Mouse (Mus musculus): ENCODE data around the gene Lipm.

The Lipm gene

DNA sequence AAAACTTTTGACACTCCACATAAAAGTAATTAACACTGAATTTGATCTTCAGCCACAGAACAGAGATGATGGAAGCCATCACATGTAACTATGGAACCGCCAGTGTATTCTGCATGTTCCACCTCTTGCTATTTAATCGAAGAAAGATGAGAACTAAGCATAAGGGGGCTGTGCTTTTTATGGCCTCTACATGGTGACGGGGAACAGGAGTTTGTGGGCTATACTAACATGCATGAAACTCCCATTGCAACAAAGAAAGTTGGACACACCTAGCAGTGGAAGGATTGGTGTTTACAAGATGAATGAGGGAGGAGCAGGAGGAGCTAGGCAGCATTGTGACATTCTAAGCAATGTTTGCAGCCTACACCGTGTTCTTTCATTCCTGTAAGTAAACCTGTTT, at the start of gene Lipm:
Gene Lipm (plus strand): TSS at position 301 of the 400 bp plus-strand sequence.
- no peak for DNase-seq (ENCODE audit: low read depth, low spot score)

DNA sequence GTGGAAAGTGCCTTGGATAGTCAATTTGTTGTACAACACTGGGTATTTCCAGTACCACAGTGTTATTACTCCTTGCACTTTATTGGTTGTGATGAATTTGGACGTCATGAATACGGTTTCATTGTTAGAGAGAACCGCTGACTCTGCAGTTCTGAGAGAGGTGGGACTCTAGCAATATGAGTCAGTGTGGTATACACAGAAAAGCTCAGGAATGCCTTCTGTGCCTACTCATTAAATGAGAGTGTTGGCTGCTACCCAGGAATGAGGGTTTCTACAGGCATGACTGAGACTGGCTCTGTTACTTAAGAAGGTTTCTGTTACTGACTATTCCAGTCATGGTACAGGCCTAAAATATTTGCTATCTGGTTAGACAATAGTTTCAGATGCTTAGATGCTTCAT, 49.2 kb upstream of the Lipm start:
- no peak for DNase-seq (ENCODE audit: low read depth, low spot score)

DNA sequence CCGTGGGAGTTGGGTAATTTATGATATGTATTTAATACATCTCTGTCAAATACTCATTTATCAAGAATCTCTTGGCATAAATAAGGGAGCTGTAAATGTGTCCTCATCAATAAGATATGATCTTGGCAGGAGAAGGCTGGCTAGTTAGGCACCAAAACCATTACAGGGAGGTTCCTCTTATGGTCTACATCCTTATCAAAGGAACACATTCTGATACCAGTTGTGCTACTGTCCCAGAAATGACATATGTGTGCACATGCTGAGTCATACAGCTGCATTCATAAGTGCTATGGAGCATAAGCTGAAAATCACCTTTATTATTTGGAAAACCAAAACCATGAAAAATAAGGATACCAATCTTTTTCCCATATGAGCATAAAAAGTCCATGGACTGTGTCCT, 37.2 kb upstream of the Lipm start:
- no peak for DNase-seq (ENCODE audit: low read depth, low spot score)

DNA sequence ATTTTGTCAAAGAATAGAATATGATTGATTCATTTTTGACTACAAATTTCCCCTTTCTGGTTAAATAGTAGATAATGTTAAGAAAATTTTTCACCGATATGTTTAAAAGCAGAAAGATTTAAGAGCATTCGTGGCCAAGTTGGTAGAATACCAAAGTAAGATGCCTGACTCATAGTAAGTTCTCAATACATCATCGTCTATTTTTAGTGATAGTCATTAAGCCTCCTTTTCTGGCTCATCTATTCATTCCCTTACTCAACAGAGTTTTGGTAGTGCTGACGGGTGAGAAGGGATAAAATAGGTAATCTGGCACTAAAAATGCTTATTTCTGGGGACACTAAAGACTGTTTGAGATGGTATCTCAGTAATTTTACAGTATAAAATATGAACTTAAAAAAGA, 36.7 kb upstream of the Lipm start:
- no peak for DNase-seq (ENCODE audit: low read depth, low spot score)

DNA sequence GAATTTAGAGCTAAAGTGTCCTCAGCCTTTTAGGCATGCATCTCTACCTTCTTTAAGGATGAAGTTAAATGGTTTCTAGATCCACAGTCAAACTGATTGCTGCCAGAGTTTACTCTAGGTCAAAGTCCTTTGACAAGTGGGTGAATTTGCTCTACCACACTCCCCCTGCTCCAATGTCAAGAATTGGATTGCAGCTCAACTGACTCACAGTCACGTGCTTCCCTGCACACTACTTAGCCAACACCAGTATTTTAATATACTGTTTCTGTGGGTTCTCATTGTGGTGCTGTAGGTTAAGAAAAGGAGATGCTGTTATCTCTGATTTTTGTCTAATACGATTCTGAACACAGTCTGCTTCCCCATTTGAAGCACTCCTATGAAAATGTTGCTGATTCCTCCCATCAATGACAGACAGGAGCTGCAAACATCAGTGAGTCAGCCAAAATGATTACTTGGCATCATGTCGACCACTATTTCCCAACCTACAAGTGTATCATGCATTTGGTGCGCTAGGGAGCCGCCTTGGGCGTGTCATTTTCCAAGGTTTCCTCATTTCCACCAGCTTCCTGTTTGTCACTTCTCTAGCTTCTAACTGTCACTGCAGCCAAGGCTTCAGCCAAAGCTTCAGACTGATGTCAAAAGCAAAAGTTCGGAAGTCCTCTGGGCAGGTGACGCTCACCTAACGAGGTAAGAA, 33.8 kb upstream of the Lipm start, which contains the start of gene Lipn:
Gene Lipn (plus strand): TSS at position 580 of the 694 bp plus-strand sequence.
- DNase-seq (ENCODE audit: low read depth, low spot score), result no peak

DNA sequence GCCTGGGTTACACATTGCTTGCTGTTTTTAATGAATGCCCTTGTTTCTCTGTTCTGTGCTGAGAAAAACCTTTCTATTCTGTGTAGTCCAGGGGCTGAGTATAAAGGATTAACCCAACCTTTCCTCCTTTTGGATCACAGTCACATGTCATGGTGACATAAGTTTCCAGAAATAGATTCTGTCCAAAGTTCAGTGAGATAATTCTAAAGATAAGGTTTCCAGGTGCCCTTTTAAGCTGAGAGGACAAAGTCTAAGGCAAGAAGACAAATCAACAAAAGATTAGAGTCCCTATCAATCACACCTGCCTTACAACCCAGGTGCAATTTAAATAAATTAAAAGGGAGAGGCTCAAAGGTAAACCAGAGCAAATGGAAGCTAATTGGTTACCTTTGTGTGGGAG, 26.5 kb upstream of the Lipm start:
- DNase-seq (ENCODE audit: low read depth, low spot score), result no peak

DNA sequence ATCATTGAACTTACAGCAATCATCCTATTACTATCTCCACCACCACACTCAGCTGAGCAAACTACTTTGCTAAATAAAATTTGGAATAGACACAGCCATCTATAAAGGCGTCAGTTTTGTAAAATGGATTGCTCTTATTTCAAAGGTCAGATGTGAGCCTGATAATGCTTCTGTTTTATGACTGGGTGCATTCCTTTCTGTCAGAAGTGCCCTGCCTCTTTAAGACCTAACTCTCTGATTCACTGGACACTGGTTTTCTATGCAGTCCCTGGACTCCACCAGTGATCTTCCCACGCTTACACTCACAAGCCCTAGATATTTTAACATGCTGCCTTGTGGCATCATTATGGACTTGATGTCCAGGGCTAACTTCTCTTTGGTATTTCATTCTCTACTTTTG, 22.6 kb upstream of the Lipm start:
- DNase-seq (ENCODE audit: low read depth, low spot score), result no peak

DNA sequence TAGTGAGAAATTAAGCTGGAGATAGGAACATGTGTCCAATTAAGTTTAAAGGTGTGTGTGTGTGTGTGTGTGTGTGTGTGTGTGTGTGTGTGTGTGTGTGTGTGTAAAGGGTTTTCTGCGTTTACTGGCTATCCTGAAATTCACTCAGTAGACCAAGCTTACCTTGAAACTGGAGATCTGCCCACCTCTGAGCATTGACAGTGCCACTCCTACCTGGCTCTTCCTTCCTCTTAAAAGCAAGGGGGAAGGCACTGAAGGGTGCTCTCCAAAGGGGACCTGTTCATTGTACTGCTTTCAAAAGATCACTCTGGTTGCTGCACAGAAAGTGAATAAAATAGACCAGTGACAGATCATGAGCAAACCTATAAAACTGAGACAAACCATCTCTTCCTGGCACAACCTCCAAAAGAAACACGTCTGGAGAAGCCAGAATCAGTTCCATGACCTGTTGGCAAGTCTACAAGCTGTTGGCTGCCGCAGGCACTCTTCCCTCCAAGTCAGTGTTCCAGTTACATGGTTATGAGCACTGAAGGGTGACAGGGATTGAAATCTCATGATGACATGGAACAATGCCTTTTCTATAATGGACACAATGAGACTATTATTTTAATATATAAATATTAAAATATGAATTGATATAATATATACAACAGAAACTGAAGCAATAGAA, 11.6 kb upstream of the Lipm start:
- DNase-seq (ENCODE audit: low read depth, low spot score), result no peak

DNA sequence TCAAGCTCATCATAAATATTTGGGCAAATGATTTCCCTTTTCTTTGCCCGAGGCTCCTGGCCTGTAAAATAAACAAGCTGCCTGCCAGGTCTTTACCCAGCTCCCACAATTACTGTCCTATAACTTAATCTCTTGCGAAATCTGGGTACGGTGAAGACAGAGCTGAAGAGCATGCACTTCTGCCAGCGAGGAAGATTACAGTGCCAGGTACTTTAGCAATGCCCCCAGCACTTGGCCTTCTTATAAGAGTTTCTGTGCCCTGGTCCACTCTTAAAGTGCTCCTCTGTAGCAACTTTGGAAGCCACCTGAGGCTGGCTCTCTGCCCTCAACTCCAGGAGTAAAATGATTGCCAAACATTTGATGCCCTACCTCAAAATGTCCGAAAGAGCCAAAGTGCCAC, 5.4 kb upstream of the Lipm start:
- no peak for DNase-seq (ENCODE audit: low read depth, low spot score)

DNA sequence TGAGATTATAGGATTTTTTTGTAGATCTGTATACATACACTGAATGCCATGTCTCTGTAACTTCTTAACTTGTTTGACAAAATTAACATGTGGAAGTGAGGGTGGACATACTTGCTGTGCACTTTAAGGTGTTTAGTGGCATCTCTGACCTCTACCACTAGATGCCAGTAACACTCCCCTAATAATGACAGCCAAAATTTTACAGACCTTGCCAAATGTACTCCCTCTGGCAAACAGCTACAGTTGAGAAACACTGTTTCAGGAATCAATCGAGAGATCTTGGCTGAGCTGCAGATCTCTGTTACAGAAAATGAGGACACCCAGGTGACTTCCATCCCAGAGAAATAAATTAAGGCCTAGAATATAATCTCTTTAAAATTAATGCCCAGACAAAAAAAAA, 4.5 kb upstream of the Lipm start:
- no peak for DNase-seq (ENCODE audit: low read depth, low spot score)

DNA sequence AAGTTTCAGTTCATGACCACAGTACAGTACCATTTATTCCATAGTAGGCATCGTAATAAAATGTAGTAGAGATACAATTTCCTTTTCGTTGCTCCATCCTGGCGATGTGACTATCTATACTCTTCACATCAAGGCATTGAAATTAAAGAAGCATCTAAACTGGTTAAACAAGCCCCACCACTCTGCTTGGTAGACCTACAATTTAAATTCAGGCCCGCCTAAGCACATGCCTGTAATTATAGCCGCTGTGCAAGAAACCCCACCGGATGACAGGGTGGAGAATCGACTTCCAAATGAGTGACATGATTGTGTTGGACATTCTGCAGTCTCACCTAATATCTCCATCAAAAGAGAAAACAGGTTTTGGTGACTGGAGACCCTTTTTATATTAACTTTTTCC, 1.2 kb downstream of the Lipm start:
- no peak for DNase-seq (ENCODE audit: low read depth, low spot score)

DNA sequence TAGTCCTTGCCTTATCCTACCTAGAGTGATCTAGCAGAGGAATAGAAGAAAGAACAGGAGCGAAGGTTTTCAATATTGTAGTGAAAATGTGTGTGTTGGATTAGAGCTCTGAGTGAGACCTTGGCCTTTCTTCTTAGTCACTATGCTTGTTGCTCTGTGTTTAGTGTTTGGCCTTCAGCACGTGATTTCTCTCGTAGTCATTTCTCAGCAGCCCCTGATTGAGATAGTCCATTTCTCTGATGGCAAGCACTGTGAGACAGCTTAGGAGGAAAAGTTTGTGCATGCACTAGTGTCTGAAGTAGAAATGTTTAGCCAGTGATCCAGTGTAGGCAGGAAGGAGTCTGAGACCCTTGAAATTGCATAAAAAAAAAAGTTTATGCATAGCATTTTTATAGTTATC, 4.1 kb downstream of the Lipm start:
- no peak for DNase-seq (ENCODE audit: low read depth, low spot score)

DNA sequence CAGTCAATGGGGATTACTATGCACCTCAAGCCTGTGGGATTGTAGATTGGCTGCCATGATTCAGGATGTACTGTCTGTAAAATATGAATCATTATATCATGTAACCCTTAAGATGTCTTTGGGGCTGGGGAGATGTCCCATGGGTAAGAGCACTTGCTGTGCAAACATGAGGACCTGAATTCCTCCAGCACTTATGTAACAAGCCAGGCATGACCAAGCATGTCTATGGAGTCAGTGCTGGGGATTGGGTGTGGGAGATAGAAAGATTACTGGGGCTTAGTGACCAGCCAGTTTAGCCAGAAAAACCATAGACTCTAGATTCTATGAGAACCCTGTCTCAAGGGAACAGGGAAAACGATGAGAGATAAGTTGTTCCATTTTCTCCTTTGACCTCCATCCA, 18.4 kb downstream of the Lipm start:
- DNase-seq (ENCODE audit: low read depth, low spot score), result no peak

DNA sequence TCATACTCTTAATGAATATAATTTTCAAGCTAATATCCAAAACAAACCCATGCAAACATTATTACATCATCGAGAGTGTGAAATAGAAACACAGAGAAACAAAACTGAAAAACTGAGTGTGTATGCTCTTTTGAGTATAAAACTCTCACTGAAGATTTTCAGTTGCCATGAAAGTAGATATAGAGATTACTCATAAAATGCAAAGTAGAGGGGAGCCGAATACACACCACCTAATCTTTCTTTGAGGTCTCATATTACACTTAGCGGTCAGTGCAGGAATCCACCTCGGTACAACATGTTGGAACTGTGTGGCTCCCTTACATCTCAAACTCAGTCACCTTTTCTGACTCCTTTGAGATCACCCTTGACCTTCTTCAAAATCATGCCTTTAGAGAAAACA, 18.9 kb downstream of the Lipm start:
- DNase-seq (ENCODE audit: low read depth, low spot score), result no peak

DNA sequence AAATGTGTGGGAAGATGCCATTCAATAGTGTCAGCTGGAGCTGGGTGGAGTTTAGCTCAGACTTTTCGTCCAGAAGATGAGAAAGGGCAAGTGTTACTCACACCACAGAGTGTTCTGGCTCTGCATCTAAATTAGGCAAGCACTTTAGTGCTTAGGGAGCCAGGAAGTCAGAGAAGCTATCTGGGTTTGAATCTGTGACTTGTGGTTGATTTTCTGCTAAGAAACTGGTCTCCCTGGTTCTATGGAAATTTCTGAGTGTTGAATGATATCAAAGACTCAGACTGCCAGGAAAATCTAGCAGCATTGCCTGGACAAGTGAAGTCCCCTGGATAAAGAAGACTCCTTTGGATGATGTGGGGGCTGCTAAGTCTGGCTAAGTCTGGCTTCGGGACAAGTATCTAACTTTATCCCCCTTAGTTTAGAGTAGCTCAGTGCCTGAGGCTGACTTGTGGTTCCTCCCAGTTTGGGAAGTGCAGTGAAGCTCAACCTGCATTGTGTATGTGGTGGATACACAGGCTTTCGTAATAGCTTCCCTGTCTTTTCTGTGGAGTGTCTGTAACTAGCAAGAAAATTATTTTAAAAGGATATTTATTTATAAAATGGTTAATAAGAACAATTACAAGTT, 19.5 kb downstream of the Lipm start:
- no peak for DNase-seq (ENCODE audit: low read depth, low spot score)

DNA sequence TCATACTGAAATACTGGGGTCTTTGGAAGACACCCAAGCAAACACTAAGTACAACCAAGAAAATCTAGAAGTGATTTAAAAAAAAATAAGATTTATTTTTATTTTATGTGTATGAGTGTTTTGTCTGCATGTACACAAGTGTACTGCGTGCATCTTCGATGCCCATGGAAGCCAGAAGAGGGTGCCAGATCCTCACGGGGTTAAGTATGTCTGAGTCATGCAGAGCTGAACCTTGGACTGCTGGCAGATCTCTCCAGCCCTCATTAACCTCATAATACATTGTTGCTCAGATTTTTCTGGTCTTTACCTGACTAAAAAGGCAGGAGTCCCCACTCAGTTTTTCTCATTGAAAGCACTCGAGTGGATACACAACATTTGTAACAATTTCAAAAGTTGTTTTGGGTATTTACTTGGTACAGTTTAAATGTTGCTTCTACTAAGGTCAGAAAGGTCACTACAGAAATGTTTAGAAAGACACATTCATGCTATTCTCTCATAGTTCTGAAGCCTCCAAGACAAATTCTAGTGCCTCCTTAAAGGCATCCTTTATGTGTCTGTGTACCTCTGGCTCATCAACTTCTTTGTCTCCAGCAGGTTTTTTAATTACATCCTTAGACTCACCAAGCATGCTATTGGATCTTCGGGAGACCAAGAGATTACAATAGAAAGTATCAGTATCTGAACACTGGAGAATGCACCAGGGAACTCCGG, 38.1 kb downstream of the Lipm start:
- DNase-seq (ENCODE audit: low read depth, low spot score), result no peak

DNA sequence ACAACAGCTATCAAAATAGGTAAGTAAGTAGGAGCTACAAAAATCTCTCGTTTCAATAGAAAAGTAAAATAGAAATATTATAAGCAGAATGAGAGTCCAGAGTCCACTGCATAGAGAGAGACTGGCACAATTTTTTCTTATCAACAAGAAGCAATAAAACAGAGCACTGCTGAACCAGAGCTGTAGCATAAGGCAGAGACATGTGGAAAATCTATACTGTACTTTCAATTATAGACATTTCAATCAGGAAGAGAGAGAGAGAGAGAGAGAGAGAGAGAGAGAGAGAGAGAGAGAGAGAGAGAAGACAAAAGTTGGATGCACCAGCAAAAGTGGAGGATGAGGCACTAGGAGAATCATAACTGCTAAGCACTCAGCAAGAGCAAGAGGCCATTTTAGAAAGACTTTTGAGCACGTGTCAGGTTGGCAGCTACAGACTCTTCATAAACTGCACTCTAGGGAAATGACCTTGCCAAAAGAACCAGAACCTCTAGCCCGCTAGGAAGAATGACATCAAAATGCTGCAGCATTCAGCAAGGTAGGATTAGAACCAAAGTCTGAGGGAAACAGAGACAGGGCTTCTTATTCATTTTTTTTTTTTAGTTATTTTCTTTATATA, 38.8 kb downstream of the Lipm start:
- no peak for DNase-seq (ENCODE audit: low read depth, low spot score)

DNA sequence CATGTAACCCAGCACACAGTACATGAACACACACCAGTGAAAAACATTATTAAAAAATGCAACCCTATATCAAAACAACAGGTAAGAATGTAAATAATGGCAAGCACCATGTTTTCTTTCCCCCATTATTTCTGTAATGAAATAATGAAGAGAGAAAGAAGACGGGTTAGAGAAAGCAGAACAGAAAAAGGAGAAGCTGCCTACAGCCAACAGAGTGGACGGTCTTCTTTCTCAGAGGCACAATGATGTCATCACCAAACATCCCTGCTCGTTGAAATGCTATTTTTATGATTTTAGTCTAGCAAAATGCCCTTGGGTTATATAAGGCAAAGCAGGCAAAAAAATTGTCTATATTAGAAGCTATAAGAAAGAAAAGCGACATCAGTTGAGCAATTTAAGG, 47.7 kb downstream of the Lipm start:
- DNase-seq (ENCODE audit: low read depth, low spot score), result no peak

DNA sequence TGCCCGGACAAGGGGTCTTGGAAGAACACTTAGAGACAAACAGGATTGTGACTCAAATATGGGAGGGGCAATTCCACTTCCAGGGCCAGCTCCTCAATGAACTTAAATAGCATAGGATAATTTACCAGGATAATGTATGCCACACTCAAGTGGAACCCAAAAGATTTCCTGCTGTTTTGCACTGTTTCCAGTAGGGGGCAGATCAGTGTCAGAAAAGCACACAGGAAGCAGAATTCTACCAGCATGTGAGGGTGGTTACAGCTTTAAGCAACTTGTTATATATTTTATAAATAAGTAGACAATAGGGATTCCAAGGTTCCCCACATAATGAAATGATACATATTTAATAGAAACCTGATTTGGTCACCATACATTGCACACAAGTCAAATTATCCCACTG, 51.2 kb downstream of the Lipm start:
- DNase-seq (ENCODE audit: low read depth, low spot score), result no peak

DNA sequence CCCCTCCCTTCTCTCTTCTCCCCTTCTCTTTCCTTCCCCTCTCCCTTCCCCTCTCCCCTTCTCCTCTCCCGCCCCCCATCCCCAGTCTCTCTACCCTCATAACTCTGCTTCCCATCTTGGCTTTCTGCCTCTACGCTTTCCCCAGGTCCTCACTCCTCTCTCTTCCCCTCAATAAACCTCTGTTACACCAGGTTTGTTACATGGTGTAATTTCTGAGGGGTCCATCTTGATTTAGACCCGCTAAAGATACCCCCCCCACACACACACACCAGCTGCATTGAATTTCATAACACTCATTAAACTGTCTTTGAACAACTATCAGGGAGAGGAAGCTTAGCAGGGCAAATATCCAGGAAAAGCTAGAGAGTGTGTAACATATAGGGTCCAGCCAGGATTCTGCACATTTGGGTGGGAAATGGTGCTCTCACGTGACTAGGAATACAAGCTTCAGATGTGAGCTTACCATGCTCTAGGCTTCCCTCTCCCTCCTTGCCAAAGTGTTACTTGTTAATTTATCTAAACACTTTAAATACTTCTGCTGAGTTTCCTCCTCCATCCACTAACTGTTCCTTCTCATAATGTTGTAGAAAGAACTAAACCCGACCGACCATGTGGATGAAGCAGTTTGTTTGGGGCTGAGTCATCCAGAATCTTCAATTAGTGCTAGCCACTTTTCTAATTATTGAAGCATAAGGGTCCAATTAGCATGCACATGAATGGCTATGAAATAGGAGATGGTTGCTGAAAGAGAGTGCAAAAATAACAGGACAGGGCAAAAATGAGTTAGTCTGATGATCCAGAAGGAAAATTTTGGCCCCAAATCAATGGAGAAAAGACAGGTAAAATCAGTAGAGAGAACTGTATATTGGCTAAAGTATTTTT, 52.8 kb downstream of the Lipm start:
- no peak for DNase-seq (ENCODE audit: low read depth, low spot score)

DNA sequence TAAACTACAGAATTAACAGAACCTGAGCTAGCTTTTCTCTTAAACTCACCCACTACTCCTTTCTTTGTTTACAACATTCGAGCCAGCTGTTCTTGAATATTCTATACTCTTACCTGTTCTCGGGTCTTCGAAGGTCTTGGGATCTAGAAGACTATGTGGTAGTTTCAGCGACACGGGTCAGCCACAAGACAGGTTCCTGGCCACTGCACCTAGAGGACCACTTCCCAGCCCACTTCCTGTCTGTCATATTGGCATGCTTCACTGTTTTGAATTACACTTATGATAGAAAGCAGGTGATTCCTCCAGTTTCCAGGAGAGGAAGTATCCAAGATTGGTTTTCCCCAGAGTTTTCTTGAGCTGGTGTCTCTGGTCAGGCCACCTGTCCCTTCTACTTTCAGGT, 62.0 kb downstream of the Lipm start:
- no peak for DNase-seq (ENCODE audit: low read depth, low spot score)
